In the genomic region with DNA sequence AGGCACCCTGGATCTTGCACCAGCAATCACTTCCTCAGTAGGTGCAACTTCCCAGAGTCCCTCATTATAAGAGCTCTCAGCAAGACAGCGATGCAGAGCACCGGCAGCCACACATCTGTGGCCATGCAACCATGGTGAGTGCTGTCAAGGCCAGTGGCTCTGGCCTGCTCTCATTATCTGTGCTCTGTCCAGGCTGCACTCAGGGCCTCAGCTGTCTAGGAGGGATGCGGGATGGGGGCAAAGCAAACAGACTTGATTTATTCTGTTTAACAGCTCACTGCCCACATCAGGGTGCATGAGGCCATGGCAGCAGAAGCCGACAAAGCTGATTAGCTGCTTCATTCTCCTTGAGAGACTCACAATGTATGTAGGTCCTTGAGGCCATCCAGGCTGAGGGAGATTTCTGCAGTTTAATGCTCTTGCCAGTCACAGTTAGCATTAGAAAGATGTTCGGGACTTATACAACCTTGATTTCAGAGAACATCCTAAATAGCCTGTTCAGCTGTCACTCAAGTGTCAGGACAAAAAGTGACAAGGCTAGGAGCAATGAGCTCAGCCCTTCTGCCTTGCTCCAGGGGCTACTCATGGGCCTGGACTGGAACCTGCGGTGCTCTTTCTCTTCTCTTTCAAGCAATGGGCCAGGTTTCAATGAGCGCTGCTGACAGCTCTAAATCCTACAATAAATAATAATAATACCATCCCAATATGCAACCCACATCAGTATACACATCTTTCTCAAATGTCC, we compare ENCODE assay signal across 11 mouse cellular contexts.
DNase-seq lines count a peak whose midpoint lies in the region; ATAC-seq and TF ChIP-seq lines count a peak whose summit lies in the region.
"Had no signal": no experiment of that assay in that cellular context is flagged by ENCODE, and none has a peak within 500 bp of the region (broad histone marks: within the 10 kb centered on the region; RNA-seq: fewer than 3 reads in every experiment).

No protein-coding gene starts in this region.

- whole genome bisulfite sequencing in kidney, embryonic 16.5 days: 47% methylated on average over 7 of the region's 7 CpGs
- WGBS in forebrain, embryonic 13.5 days: 33% methylated on average over 7 of the region's 7 CpGs
- WGBS in midbrain, embryonic 10.5 days: 35% methylated on average over 7 of the region's 7 CpGs
- 40% methylated on average over 7 of the region's 7 CpGs for WGBS in olfactory bulb, adult 2 months

- H3K27ac ChIP-seq in kidney, embryonic 16.5 days (ENCODE audit: low read length): no peak overlapping the region
- H3K27ac ChIP-seq in forebrain, embryonic 13.5 days: peak overlapping the region; percentile 35
- H3K27ac ChIP-seq in midbrain, embryonic 10.5 days (replicated peaks): peak overlapping the region; percentile 76
- peak overlapping the region; percentile 16 for H3K27ac ChIP-seq in olfactory bulb, adult 2 months (ENCODE audit: insufficient read depth, low read depth, low read length)

- H3K27me3 ChIP-seq in kidney, embryonic 16.5 days (ENCODE audit: insufficient read depth, low read length): no peaks in the 10 kb centered on the region
- no peaks in the 10 kb centered on the region for H3K27me3 ChIP-seq in forebrain, embryonic 13.5 days
- peaks cover 7% of the 10 kb centered on the region; the same call in 1 of the 2 replicates for H3K27me3 ChIP-seq in midbrain, embryonic 10.5 days (ENCODE audit: low read depth, poor library complexity, severe bottlenecking)

- peak; percentile 91 for ATAC-seq in kidney, embryonic 16.5 days (ENCODE audit: low FRiP score, low TSS enrichment)
- ATAC-seq in forebrain, embryonic 13.5 days: peak; percentile 50; the same call in 1 of the 2 replicates
- ATAC-seq: lung, postnatal 0 days had no signal

- H3K4me1 ChIP-seq in kidney, embryonic 16.5 days (ENCODE audit: insufficient read depth, low read length): peaks cover 17% of the 10 kb centered on the region; the same call in 1 of the 2 replicates
- H3K4me1 ChIP-seq in forebrain, embryonic 13.5 days: peaks cover 14% of the 10 kb centered on the region
- H3K4me1 ChIP-seq in midbrain, embryonic 10.5 days: peaks cover 44% of the 10 kb centered on the region
- H3K4me1 ChIP-seq in olfactory bulb, adult 2 months (ENCODE audit: control insufficient read depth, insufficient read depth, low read length): peaks cover 28% of the 10 kb centered on the region

- no peak for TF ChIP-seq CTCF in olfactory bulb, adult 2 months (IDR thresholded peaks at IDR 0.05; ENCODE audit: insufficient read depth, low read depth, low read length)

- H3K4me3 ChIP-seq in kidney, embryonic 16.5 days (ENCODE audit: low read length): no peak overlapping the region
- H3K4me3 ChIP-seq in forebrain, embryonic 13.5 days: no peak overlapping the region
- H3K4me3 ChIP-seq in midbrain, embryonic 10.5 days: no peak overlapping the region
- H3K4me3 ChIP-seq in olfactory bulb, adult 2 months (ENCODE audit: insufficient read depth, low read depth, low read length): no peak overlapping the region

- no peaks in the 10 kb centered on the region for H3K36me3 ChIP-seq in kidney, embryonic 16.5 days (ENCODE audit: insufficient read depth, low read length)
- no peaks in the 10 kb centered on the region for H3K36me3 ChIP-seq in forebrain, embryonic 13.5 days (ENCODE audit: poor library complexity, severe bottlenecking)
- H3K36me3 ChIP-seq in midbrain, embryonic 10.5 days: no peaks in the 10 kb centered on the region

- H3K9ac ChIP-seq in kidney, embryonic 16.5 days (replicated peaks; ENCODE audit: low read length): no peak overlapping the region
- peak overlapping the region; percentile 26; the same call in 1 of the 2 replicates for H3K9ac ChIP-seq in forebrain, embryonic 13.5 days

- no peak for DNase-seq in kidney, postnatal 14 days
- peak; percentile 65 for DNase-seq in midbrain, embryonic 10.5 days (ENCODE audit: low spot score)
- no peak for DNase-seq in right cerebral cortex, postnatal 25 days
- no peak for DNase-seq in lung, postnatal 10 days
- DNase-seq: gastrocnemius, postnatal 25 days; heart, postnatal 14 days; thymus, adult 18-20 months had no signal

- TF ChIP-seq POLR2A in olfactory bulb, adult 2 months (IDR thresholded peaks at IDR 0.05; ENCODE audit: insufficient read depth, low read depth, low read length): no peak

- no peak overlapping the region for H3K4me2 ChIP-seq in kidney, embryonic 16.5 days (replicated peaks; ENCODE audit: low read depth, low read length)
- no peak overlapping the region for H3K4me2 ChIP-seq in forebrain, embryonic 13.5 days

- H3K9me3 ChIP-seq in kidney, embryonic 16.5 days (ENCODE audit: low read length): no peaks in the 10 kb centered on the region
- no peaks in the 10 kb centered on the region for H3K9me3 ChIP-seq in forebrain, embryonic 13.5 days (replicated peaks)
- no peaks in the 10 kb centered on the region for H3K9me3 ChIP-seq in midbrain, embryonic 10.5 days (replicated peaks)
